ENCODE assay signal across 21 mouse cellular contexts in genomic region chr12:90236093-90236492, GRCm38 (mm10).
DNase-seq lines count a peak whose midpoint lies in the region; ATAC-seq and TF ChIP-seq lines count a peak whose summit lies in the region.
"Had no signal": no experiment of that assay in that cellular context is flagged by ENCODE, and none has a peak within 500 bp of the region (broad histone marks: within the 10 kb centered on the region; RNA-seq: fewer than 3 reads in every experiment).

No protein-coding gene starts in this region.

- TF ChIP-seq POLR2A in cerebellum, adult 2 months (IDR thresholded peaks at IDR 0.05; ENCODE audit: borderline replicate concordance, insufficient read depth, low read length), result no peak

- WGBS in kidney, embryonic 15.5 days, result 12% methylated on average over 5 of the region's 5 CpGs
- 3% methylated on average over 5 of the region's 5 CpGs for WGBS in limb, embryonic 11.5 days
- 36% methylated on average over 5 of the region's 5 CpGs for WGBS in liver, embryonic 12.5 days (ENCODE audit: insufficient replicate concordance)
- 86% methylated on average over 5 of the region's 5 CpGs for WGBS in cerebellum, adult 2 months

- no peaks in the 10 kb centered on the region for H3K36me3 ChIP-seq in kidney, embryonic 15.5 days
- H3K36me3 ChIP-seq in limb, embryonic 11.5 days (ENCODE audit: control insufficient read depth, insufficient read depth, low read length), result no peaks in the 10 kb centered on the region
- H3K36me3 ChIP-seq in liver, embryonic 12.5 days, result no peaks in the 10 kb centered on the region
- H3K36me3 ChIP-seq: forebrain, embryonic 12.5 days; heart, embryonic 10.5 days; hindbrain, embryonic 12.5 days; neural tube, embryonic 12.5 days had no signal

- H3K4me3 ChIP-seq in kidney, embryonic 15.5 days (replicated peaks), result no peak overlapping the region
- no peak overlapping the region for H3K4me3 ChIP-seq in limb, embryonic 11.5 days (ENCODE audit: low read depth, low read length)
- H3K4me3 ChIP-seq in liver, embryonic 12.5 days, result no peak overlapping the region
- no peak overlapping the region for H3K4me3 ChIP-seq in cerebellum, adult 2 months (replicated peaks; ENCODE audit: insufficient read depth, low read depth, low read length)
- H3K4me3 ChIP-seq: forebrain, embryonic 12.5 days; heart, embryonic 10.5 days; hindbrain, embryonic 12.5 days; neural tube, embryonic 12.5 days had no signal

- H3K9ac ChIP-seq in kidney, embryonic 15.5 days, result no peak overlapping the region
- no peak overlapping the region for H3K9ac ChIP-seq in limb, embryonic 11.5 days (ENCODE audit: low read length)
- H3K9ac ChIP-seq in liver, embryonic 12.5 days, result no peak overlapping the region
- H3K9ac ChIP-seq: forebrain, embryonic 12.5 days; hindbrain, embryonic 12.5 days; neural tube, embryonic 12.5 days had no signal

- 0 out of 2 replicates have a peak, but pooled peaks cover 2% of the 10 kb centered on the region for H3K4me1 ChIP-seq in kidney, embryonic 15.5 days
- no peaks in the 10 kb centered on the region for H3K4me1 ChIP-seq in limb, embryonic 11.5 days (ENCODE audit: control insufficient read depth, insufficient read depth, low read length)
- H3K4me1 ChIP-seq in liver, embryonic 12.5 days, result no peaks in the 10 kb centered on the region
- H3K4me1 ChIP-seq in cerebellum, adult 2 months (ENCODE audit: control insufficient read depth, insufficient read depth, low read length), result no peaks in the 10 kb centered on the region; the same call in 1 of the 2 replicates
- H3K4me1 ChIP-seq: forebrain, embryonic 12.5 days; heart, embryonic 10.5 days; hindbrain, embryonic 12.5 days; neural tube, embryonic 12.5 days had no signal

- H3K27ac ChIP-seq in kidney, embryonic 15.5 days, result no peak overlapping the region
- no peak overlapping the region for H3K27ac ChIP-seq in limb, embryonic 11.5 days (replicated peaks; ENCODE audit: low read depth, low read length)
- H3K27ac ChIP-seq in liver, embryonic 12.5 days, result no peak overlapping the region
- H3K27ac ChIP-seq in cerebellum, adult 2 months (ENCODE audit: insufficient read depth, low read length), result no peak overlapping the region
- H3K27ac ChIP-seq: forebrain, embryonic 12.5 days; heart, embryonic 10.5 days; hindbrain, embryonic 12.5 days; neural tube, embryonic 12.5 days had no signal

- no peaks in the 10 kb centered on the region for H3K9me3 ChIP-seq in kidney, embryonic 15.5 days (replicated peaks)
- H3K9me3 ChIP-seq in limb, embryonic 11.5 days (ENCODE audit: control insufficient read depth, low read length), result no peaks in the 10 kb centered on the region
- no peaks in the 10 kb centered on the region for H3K9me3 ChIP-seq in liver, embryonic 12.5 days (replicated peaks)
- H3K9me3 ChIP-seq: forebrain, embryonic 12.5 days; heart, embryonic 10.5 days; hindbrain, embryonic 12.5 days; neural tube, embryonic 12.5 days had no signal

- no peak for DNase-seq in kidney, adult 18-20 months
- DNase-seq in embryo, embryonic 11 days, result peak; percentile 17
- DNase-seq in limb, embryonic 11.5 days (ENCODE audit: low spot score), result peak; percentile 58
- no peak for DNase-seq in left cerebral cortex, adult 11 months (ENCODE audit: low spot score)
- DNase-seq in cerebellum, adult 2 months, result no peak
- DNase-seq: adrenal gland, adult 2 months; B cell, adult 2 months; cerebellum, adult 9-10 months; gastrocnemius, postnatal 36 days; kidney, adult 8-10 months; lung, adult 2 months; lung, postnatal 36 days; thymus, postnatal 25 days had no signal

- no peak for TF ChIP-seq CTCF in cerebellum, adult 2 months (IDR thresholded peaks at IDR 0.05; ENCODE audit: borderline replicate concordance, insufficient read depth, low read depth, low read length)

- no peaks in the 10 kb centered on the region for H3K27me3 ChIP-seq in kidney, embryonic 15.5 days
- peaks cover 3% of the 10 kb centered on the region; the same call in 1 of the 2 replicates for H3K27me3 ChIP-seq in limb, embryonic 11.5 days (ENCODE audit: control insufficient read depth, insufficient read depth, low read length)
- no peaks in the 10 kb centered on the region for H3K27me3 ChIP-seq in liver, embryonic 12.5 days (replicated peaks)
- no peaks in the 10 kb centered on the region for H3K27me3 ChIP-seq in cerebellum, adult 2 months (ENCODE audit: control insufficient read depth, insufficient read depth, low read length)
- H3K27me3 ChIP-seq: forebrain, embryonic 12.5 days; hindbrain, embryonic 12.5 days; neural tube, embryonic 12.5 days had no signal

- peak; percentile 66; the same call in 1 of the 2 replicates for ATAC-seq in kidney, embryonic 15.5 days (replicated peaks; ENCODE audit: low FRiP score)
- ATAC-seq in limb, embryonic 11.5 days (ENCODE audit: insufficient number of reproducible peaks, low FRiP score, low TSS enrichment, low read depth), result peak; percentile 73; the same call in 1 of the 2 replicates
- ATAC-seq in liver, embryonic 12.5 days, result no peak
- ATAC-seq: inflammation-experienced regulatory T-cells, adult 6 months had no signal

- H3K4me2 ChIP-seq in kidney, embryonic 15.5 days, result no peak overlapping the region
- no peak overlapping the region for H3K4me2 ChIP-seq in limb, embryonic 11.5 days (ENCODE audit: low read depth, severe bottlenecking)
- no peak overlapping the region for H3K4me2 ChIP-seq in liver, embryonic 12.5 days
- H3K4me2 ChIP-seq: forebrain, embryonic 12.5 days; hindbrain, embryonic 12.5 days; midbrain, embryonic 11.5 days; neural tube, embryonic 12.5 days had no signal

Comparison
In these comparisons a context has a peak if more than half of its experiments do, and no peak if none do; other contexts are left out.
1. DNase-seq: peak in embryo, embryonic 11 days (single experiment) and limb, embryonic 11.5 days (single experiment); none in kidney, adult 18-20 months (single experiment), left cerebral cortex, adult 11 months (single experiment) and cerebellum, adult 2 months (0 of 2).